Mouse (Mus musculus) kidney, postnatal 14 days (tissue): Measurements from ENCODE around the gene 5830411N06Rik.

Experiments used
- DNase-seq: peaks from one replicate; pipeline ENCODE4 v3.0.0; 2022; ENCODE audit warnings: mixed read lengths

5830411N06Rik gene

GRCm38 (mm10) chr7:140247216-140247615, at the start of gene 5830411N06Rik:
Gene 5830411N06Rik (plus strand): TSS chr7:140247284.
- no peak for DNase-seq

GRCm38 (mm10) chr7:140201090-140201489, 46.0 kb upstream of the 5830411N06Rik start:
- no peak for DNase-seq

GRCm38 (mm10) chr7:140205864-140206263, 41.2 kb upstream of the 5830411N06Rik start, which contains the start of gene Olfr524:
Gene Olfr524 (minus strand): TSS chr7:140205964.
- no peak for DNase-seq

GRCm38 (mm10) chr7:140206904-140207303, 40.2 kb upstream of the 5830411N06Rik start:
- no peak for DNase-seq

- no peak for DNase-seq
These were observed 38.9 kb upstream of the 5830411N06Rik start for GRCm38 (mm10) chr7:140208153-140208552.

DNA sequence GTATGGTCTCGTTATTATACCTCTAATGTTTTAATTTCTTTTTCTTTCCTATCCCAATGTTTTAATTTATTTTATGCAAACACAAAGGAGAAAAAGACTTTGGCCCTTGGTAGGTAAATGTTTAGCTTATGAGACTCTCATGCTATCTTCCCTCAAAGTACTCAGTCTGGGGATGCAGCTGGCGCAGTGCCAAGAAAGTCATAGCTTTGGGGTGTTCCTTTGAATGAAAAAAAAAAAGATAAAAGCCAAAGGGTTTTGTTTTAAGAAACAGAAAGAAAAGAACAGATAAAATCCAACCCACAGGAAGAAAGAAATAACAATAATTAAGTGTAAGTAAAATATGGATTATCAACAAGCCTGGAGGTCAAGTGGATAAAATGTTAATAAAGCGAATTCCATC, 38.4 kb upstream of the 5830411N06Rik start:
- peak; percentile 58 for DNase-seq

DNA sequence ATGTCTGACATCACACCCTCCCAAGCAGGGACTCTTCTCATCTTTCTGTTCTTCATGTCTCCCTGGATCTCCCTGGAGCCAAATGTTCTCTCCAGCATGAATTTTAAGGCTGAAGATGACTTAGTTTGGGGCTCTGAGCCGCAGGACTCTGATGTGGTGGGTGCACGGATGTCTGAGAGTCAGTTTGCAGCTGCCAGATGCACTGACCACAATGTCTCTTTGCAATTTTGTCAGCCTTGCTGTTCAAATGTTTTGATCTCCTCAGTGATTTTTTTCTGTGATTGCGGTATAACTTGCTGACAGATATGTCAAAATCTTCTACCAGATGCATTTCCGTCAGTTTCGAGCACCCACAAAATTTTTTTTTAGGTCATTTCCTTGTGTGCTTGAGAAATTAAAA, 33.2 kb upstream of the 5830411N06Rik start:
- no peak for DNase-seq

DNA sequence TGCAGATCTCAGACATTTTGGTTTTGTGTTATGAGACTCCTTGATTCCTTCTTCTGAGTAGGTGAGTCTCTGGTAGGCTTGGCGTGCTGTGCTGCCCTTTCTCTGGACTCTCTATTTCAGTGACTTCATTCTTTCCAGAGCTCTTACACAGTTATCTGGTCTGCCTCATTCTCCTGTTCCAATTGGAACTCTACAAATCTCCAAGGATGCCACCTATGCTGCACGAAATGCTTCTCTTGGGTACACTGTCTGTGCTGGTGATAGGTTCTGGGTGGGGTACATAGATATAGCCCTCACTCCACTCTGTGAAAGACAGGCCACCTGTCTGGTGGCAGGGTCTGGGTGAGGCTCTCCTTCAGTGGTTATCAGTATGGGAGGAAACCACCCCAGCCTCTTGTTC, 29.1 kb upstream of the 5830411N06Rik start, which contains the start of gene Cd163l1:
Cd163l1 (plus strand) TSS at position 301 of the 400 bp plus-strand sequence.
- no peak for DNase-seq

DNA sequence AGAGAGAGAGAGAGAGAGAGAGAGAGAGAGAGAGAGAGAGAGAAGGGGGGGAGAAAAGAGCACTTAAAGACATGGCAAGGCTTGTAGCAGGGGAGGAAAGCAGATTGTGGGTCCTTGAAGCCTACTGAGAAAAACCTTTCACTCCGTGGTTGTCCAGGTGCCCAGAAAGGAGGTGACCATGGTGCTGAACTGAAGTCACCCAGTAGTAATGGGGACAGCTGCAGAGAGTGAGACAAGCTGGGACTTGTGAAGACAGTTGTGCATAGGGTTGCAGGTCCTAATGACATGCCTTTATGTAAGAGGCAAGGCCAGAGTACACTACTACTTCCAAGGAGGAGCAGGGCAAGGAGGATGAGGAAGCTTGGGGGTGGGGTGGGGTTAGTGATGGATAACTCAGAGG, 27.8 kb upstream of the 5830411N06Rik start:
- DNase-seq = no peak

GRCm38 (mm10) chr7:140220375-140220774, 26.7 kb upstream of the 5830411N06Rik start:
- no peak for DNase-seq

DNA sequence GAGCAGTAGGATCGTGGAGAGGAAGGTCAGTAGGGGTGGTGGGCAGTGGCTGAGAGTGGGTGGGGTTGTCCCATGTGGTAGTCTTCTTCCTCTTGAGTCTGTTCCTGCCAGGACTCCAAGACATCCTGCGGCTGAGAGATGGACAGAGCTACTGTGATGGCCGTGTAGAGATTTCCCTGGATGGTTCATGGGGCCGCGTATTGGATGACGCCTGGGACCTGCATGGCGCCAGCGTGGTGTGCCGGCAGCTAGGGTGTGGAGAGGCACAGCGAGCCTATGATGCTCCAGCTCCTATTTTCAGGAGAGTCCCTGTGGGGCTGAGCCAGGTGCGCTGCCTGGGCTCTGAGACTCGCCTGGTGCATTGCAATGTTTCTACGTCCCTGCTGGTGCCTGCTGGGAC, 22.9 kb upstream of the 5830411N06Rik start:
- no peak for DNase-seq

- peak; percentile 43 for DNase-seq
These were observed 18.6 kb upstream of the 5830411N06Rik start for GRCm38 (mm10) chr7:140228476-140228875.

GRCm38 (mm10) chr7:140231026-140231425, 16.1 kb upstream of the 5830411N06Rik start:
- DNase-seq = no peak

- no peak for DNase-seq
These were observed 13.4 kb upstream of the 5830411N06Rik start for GRCm38 (mm10) chr7:140233696-140234095.

GRCm38 (mm10) chr7:140253780-140254299, 6.8 kb downstream of the 5830411N06Rik start:
- no peak for DNase-seq

GRCm38 (mm10) chr7:140295746-140296145, 48.7 kb downstream of the 5830411N06Rik start:
- DNase-seq = no peak

- DNase-seq = no peak
These were observed 49.8 kb downstream of the 5830411N06Rik start for GRCm38 (mm10) chr7:140296876-140297275.

GRCm38 (mm10) chr7:140299416-140299815, 52.3 kb downstream of the 5830411N06Rik start:
- DNase-seq = no peak

DNA sequence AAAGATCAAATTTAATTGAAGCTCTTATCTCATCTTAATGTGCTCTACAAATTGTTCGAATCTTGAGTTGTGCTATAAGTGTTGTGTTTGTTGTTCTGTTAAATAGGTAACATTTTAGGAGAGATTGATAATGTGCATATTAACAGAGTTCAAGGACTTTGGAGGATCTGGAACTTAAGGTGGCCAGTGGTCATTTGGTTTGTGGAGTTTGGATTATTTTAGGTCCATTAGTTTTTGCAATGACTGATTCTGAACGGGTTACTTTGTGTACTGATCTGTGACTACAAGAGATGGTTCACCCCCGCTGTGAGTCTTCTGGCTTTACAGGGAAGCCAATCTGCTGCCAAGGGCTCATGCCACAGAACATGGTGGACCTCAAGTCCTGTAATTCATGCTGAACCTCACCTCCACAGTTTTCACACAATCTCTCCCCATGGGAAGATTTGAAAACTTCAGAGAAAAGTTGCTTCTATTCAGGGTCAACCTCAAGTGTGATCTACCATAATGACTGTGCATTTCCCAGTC, 72.8 kb downstream of the 5830411N06Rik start:
- DNase-seq = no peak

DNA sequence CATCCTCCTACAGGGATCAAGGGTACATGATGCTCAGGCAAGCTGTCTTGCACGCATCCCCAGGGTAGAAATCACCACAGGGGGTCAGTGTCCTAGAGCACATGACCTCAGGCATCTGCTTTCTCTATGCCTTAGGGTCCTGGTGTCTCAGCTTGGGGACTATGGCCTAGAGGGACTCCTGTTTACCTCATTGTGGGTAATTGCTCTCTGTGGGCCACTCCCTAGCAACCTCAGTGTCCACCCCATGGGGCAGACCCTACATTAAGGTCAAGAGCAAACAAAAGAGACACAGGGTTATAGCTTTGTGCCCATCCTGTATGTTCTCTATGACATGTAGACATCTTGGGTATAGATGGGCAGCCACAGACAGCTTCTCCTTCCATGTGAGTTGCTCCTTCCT, 73.5 kb downstream of the 5830411N06Rik start, which contains the start of gene Olfr525:
Olfr525 (plus strand) TSS at position 301 of the 400 bp plus-strand sequence.
- DNase-seq = no peak

- no peak for DNase-seq
These were observed 74.1 kb downstream of the 5830411N06Rik start for GRCm38 (mm10) chr7:140321135-140321534.

DNA sequence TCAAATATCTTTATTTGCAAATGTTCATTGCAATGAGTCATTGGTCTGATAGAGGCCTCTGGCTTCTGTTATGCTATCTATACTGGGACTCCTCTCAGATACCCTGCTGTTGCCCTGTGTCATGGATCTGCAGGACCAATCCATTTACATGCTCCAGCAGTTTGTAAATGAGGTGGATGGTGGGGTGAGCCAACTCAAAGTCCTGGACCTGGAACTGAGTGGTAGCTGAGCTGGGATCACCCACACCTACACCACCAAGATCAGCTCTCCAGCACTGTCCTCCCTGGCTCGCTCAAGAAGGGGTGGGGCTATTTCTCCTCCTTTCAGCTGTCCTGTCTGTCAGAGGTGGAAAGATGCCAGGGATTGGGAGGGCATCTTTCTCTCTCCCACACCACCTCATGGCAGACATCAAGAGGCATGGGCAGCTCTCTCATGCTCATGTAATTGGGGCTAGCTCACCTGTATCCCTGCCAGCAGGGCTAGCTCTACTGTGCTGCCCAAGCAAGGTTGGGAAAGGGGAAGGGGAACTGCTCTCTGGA, 82.8 kb downstream of the 5830411N06Rik start:
- no peak for DNase-seq

- no peak for DNase-seq
These were observed 86.6 kb downstream of the 5830411N06Rik start, which contains the start of gene Olfr527 for GRCm38 (mm10) chr7:140333717-140334116. Gene Olfr527 (plus strand): TSS chr7:140334017.
